Comparison of ENCODE assay signal across 16 mouse cellular contexts in genomic region chr15:84053240-84053639, GRCm38 (mm10). TPM values are rescaled to one million over a fixed set of nuclear protein-coding genes. Genes with fewer than 3 reads are reported as not detected.
A peak's percentile ranks its signal among the peaks of the same experiment; 100 is the strongest.
DNase-seq lines count a peak whose midpoint lies in the region; ATAC-seq lines count a peak whose summit lies in the region.
"Had no signal": no experiment of that assay in that cellular context is flagged by ENCODE, and none has a peak within 500 bp of the region (broad histone marks: within the 10 kb centered on the region; RNA-seq: fewer than 3 reads in every experiment).

No protein-coding gene starts in this region.

- H3K9ac ChIP-seq in heart, embryonic 12.5 days: no peak overlapping the region
- H3K9ac ChIP-seq in midbrain, embryonic 11.5 days (ENCODE audit: low read length): no peak overlapping the region
- H3K9ac ChIP-seq in hindbrain, embryonic 16.5 days (ENCODE audit: low read depth, low read length): no peak overlapping the region
- H3K9ac ChIP-seq in midbrain, embryonic 15.5 days: no peak overlapping the region
- H3K9ac ChIP-seq: embryonic facial prominence, embryonic 13.5 days; liver, embryonic 12.5 days; liver, postnatal 0 days; neural tube, embryonic 13.5 days had no signal

- no peak for DNase-seq in heart, embryonic 10.5 days (ENCODE audit: low spot score)
- DNase-seq in midbrain, embryonic 11.5 days (ENCODE audit: low spot score, missing footprints): peak; percentile 44
- no peak for DNase-seq in midbrain, embryonic 10.5 days (ENCODE audit: low spot score)
- DNase-seq in MN1 (ENCODE audit: low spot score): no peak
- no peak for DNase-seq in limb, embryonic 10.5 days (ENCODE audit: low spot score)

- H3K4me1 ChIP-seq in heart, embryonic 10.5 days: peaks cover 8% of the 10 kb centered on the region
- H3K4me1 ChIP-seq in heart, embryonic 12.5 days (replicated peaks): peaks cover 10% of the 10 kb centered on the region
- no peaks in the 10 kb centered on the region for H3K4me1 ChIP-seq in midbrain, embryonic 11.5 days (ENCODE audit: control insufficient read depth, insufficient read depth, low read length)
- peaks cover 8% of the 10 kb centered on the region; the same call in 1 of the 2 replicates for H3K4me1 ChIP-seq in midbrain, embryonic 10.5 days
- peaks cover 4% of the 10 kb centered on the region; the same call in 1 of the 2 replicates for H3K4me1 ChIP-seq in hindbrain, embryonic 16.5 days (ENCODE audit: control insufficient read depth, insufficient read depth, low read depth, low read length)
- H3K4me1 ChIP-seq in midbrain, embryonic 15.5 days: peaks cover 5% of the 10 kb centered on the region
- H3K4me1 ChIP-seq in limb, embryonic 10.5 days: peaks cover 11% of the 10 kb centered on the region; the same call in 1 of the 2 replicates
- H3K4me1 ChIP-seq: embryonic facial prominence, embryonic 13.5 days; liver, embryonic 12.5 days had no signal

- no peak overlapping the region for H3K4me2 ChIP-seq in heart, embryonic 12.5 days
- no peak overlapping the region for H3K4me2 ChIP-seq in midbrain, embryonic 11.5 days
- no peak overlapping the region for H3K4me2 ChIP-seq in hindbrain, embryonic 16.5 days (ENCODE audit: low read length)
- no peak overlapping the region for H3K4me2 ChIP-seq in midbrain, embryonic 15.5 days
- H3K4me2 ChIP-seq: embryonic facial prominence, embryonic 13.5 days; liver, embryonic 12.5 days; neural tube, embryonic 13.5 days had no signal

- 0 out of 2 replicates have a peak, but pooled peaks cover 8% of the 10 kb centered on the region for H3K27me3 ChIP-seq in heart, embryonic 10.5 days (ENCODE audit: insufficient read depth, poor library complexity, severe bottlenecking)
- peaks cover 12% of the 10 kb centered on the region for H3K27me3 ChIP-seq in heart, embryonic 12.5 days (replicated peaks)
- no peaks in the 10 kb centered on the region for H3K27me3 ChIP-seq in midbrain, embryonic 11.5 days (ENCODE audit: control insufficient read depth, insufficient read depth, low read length)
- H3K27me3 ChIP-seq in midbrain, embryonic 10.5 days (ENCODE audit: low read depth, poor library complexity, severe bottlenecking): peaks cover 14% of the 10 kb centered on the region
- peaks cover 3% of the 10 kb centered on the region; the same call in 1 of the 2 replicates for H3K27me3 ChIP-seq in hindbrain, embryonic 16.5 days (replicated peaks; ENCODE audit: control insufficient read depth, insufficient read depth, low read length)
- peaks cover 6% of the 10 kb centered on the region; the same call in 1 of the 2 replicates for H3K27me3 ChIP-seq in midbrain, embryonic 15.5 days (replicated peaks)
- peaks cover 15% of the 10 kb centered on the region for H3K27me3 ChIP-seq in limb, embryonic 10.5 days (ENCODE audit: low read depth, poor library complexity, severe bottlenecking)
- H3K27me3 ChIP-seq: neural tube, embryonic 13.5 days had no signal

- ATAC-seq in heart, embryonic 12.5 days (ENCODE audit: insufficient number of reproducible peaks, low FRiP score): no peak
- ATAC-seq in midbrain, embryonic 11.5 days (ENCODE audit: low FRiP score): no peak
- ATAC-seq in hindbrain, embryonic 16.5 days: peak; percentile 45; the same call in 1 of the 2 replicates
- ATAC-seq in midbrain, embryonic 15.5 days (replicated peaks): peak; percentile 20; the same call in 1 of the 2 replicates
- ATAC-seq: CD4-positive, CD25-positive, alpha-beta regulatory T cell, adult 4 months; inflammation-experienced regulatory T-cells, adult 6 months; liver, embryonic 12.5 days; liver, postnatal 0 days had no signal

- no peaks in the 10 kb centered on the region for H3K9me3 ChIP-seq in heart, embryonic 10.5 days
- no peaks in the 10 kb centered on the region for H3K9me3 ChIP-seq in heart, embryonic 12.5 days (replicated peaks)
- no peaks in the 10 kb centered on the region for H3K9me3 ChIP-seq in midbrain, embryonic 11.5 days (ENCODE audit: control insufficient read depth, low read length)
- no peaks in the 10 kb centered on the region for H3K9me3 ChIP-seq in midbrain, embryonic 10.5 days (replicated peaks)
- H3K9me3 ChIP-seq in hindbrain, embryonic 16.5 days (ENCODE audit: control insufficient read depth, low read length): no peaks in the 10 kb centered on the region
- H3K9me3 ChIP-seq in midbrain, embryonic 15.5 days: no peaks in the 10 kb centered on the region
- no peaks in the 10 kb centered on the region for H3K9me3 ChIP-seq in limb, embryonic 10.5 days (replicated peaks)
- H3K9me3 ChIP-seq: embryonic facial prominence, embryonic 13.5 days; liver, embryonic 12.5 days; neural tube, embryonic 13.5 days had no signal

- H3K27ac ChIP-seq in heart, embryonic 10.5 days: 0 out of 2 replicates have a peak overlapping the region, but pooled peaks have one; percentile 31
- no peak overlapping the region for H3K27ac ChIP-seq in heart, embryonic 12.5 days (ENCODE audit: poor library complexity, severe bottlenecking)
- no peak overlapping the region for H3K27ac ChIP-seq in midbrain, embryonic 11.5 days (ENCODE audit: low read depth, low read length)
- H3K27ac ChIP-seq in midbrain, embryonic 10.5 days (replicated peaks): no peak overlapping the region
- H3K27ac ChIP-seq in hindbrain, embryonic 16.5 days (ENCODE audit: low read depth, low read length): no peak overlapping the region
- H3K27ac ChIP-seq in midbrain, embryonic 15.5 days: 0 out of 2 replicates have a peak overlapping the region, but pooled peaks have one; percentile 43
- no peak overlapping the region for H3K27ac ChIP-seq in limb, embryonic 10.5 days
- H3K27ac ChIP-seq: embryonic facial prominence, embryonic 13.5 days; liver, embryonic 12.5 days; neural tube, embryonic 13.5 days had no signal

- H3K36me3 ChIP-seq in heart, embryonic 10.5 days: no peaks in the 10 kb centered on the region
- no peaks in the 10 kb centered on the region for H3K36me3 ChIP-seq in heart, embryonic 12.5 days
- no peaks in the 10 kb centered on the region for H3K36me3 ChIP-seq in midbrain, embryonic 11.5 days (ENCODE audit: control insufficient read depth, insufficient read depth, low read length)
- no peaks in the 10 kb centered on the region for H3K36me3 ChIP-seq in midbrain, embryonic 10.5 days
- H3K36me3 ChIP-seq in hindbrain, embryonic 16.5 days (ENCODE audit: control insufficient read depth, insufficient read depth, low read length): no peaks in the 10 kb centered on the region
- H3K36me3 ChIP-seq in midbrain, embryonic 15.5 days (replicated peaks): no peaks in the 10 kb centered on the region
- H3K36me3 ChIP-seq in limb, embryonic 10.5 days: no peaks in the 10 kb centered on the region
- H3K36me3 ChIP-seq: embryonic facial prominence, embryonic 13.5 days; liver, embryonic 12.5 days; neural tube, embryonic 13.5 days had no signal

- no peak overlapping the region for H3K4me3 ChIP-seq in heart, embryonic 10.5 days
- H3K4me3 ChIP-seq in heart, embryonic 12.5 days: no peak overlapping the region
- H3K4me3 ChIP-seq in midbrain, embryonic 11.5 days (ENCODE audit: low read depth, low read length): no peak overlapping the region
- no peak overlapping the region for H3K4me3 ChIP-seq in midbrain, embryonic 10.5 days
- no peak overlapping the region for H3K4me3 ChIP-seq in hindbrain, embryonic 16.5 days (ENCODE audit: low read length)
- H3K4me3 ChIP-seq in midbrain, embryonic 15.5 days: no peak overlapping the region
- H3K4me3 ChIP-seq in limb, embryonic 10.5 days: no peak overlapping the region
- H3K4me3 ChIP-seq: embryonic facial prominence, embryonic 13.5 days; liver, embryonic 12.5 days; neural tube, embryonic 13.5 days had no signal

- WGBS in heart, embryonic 10.5 days: 92% methylated on average over 4 of the region's 4 CpGs
- WGBS in heart, embryonic 12.5 days: 89% methylated on average over 4 of the region's 4 CpGs
- 94% methylated on average over 4 of the region's 4 CpGs for WGBS in midbrain, embryonic 11.5 days
- WGBS in midbrain, embryonic 10.5 days: 91% methylated on average over 4 of the region's 4 CpGs
- 97% methylated on average over 4 of the region's 4 CpGs for WGBS in hindbrain, embryonic 16.5 days
- WGBS in midbrain, embryonic 15.5 days: 97% methylated on average over 4 of the region's 4 CpGs
- 94% methylated on average over 4 of the region's 4 CpGs for WGBS in limb, embryonic 10.5 days

RNA-seq across cellular contexts. Expression of gene Efcab6, which starts 11.9 kb away (rescaled TPM):
- polyA plus RNA-seq in heart, embryonic 10.5 days (2016; fragmentation: Nextera tagmentation; extraction: Ambion mirVana): not detected in 2 replicates
- polyA plus RNA-seq in heart, embryonic 12.5 days (2016; fragmentation: Nextera tagmentation; extraction: Ambion mirVana): 0.15 TPM in 1 of 2 replicates, not detected in the other
- 0.29 TPM in 1 of 2 replicates, not detected in the other for polyA plus RNA-seq in midbrain, embryonic 11.5 days (2014; fragmentation: Nextera tagmentation; extraction: Ambion mirVana)
- 0.24 and 0.26 TPM in 2 replicates for polyA plus RNA-seq in midbrain, embryonic 10.5 days (2016; fragmentation: Nextera tagmentation; extraction: Ambion mirVana)
- 0.65 and 0.72 TPM in 2 replicates for polyA plus RNA-seq in hindbrain, embryonic 16.5 days (2015; fragmentation: Nextera tagmentation; extraction: Ambion mirVana)
- polyA plus RNA-seq in midbrain, embryonic 15.5 days (2015; fragmentation: Nextera tagmentation; extraction: Ambion mirVana): 0.56 and 0.78 TPM in 2 replicates
- not detected in 2 replicates for polyA plus RNA-seq in limb, embryonic 10.5 days (2016; fragmentation: Nextera tagmentation; extraction: Ambion mirVana)
- polyA plus RNA-seq: CD4-positive, CD25-positive, alpha-beta regulatory T cell, adult 4 months; inflammation-experienced regulatory T-cells, adult 6 months; kidney, embryonic 14.5 days; liver, embryonic 12.5 days; liver, postnatal 0 days; spleen, adult 2 months had no signal

RNA-seq across cellular contexts. Expression of gene Sult4a1, which starts 52.3 kb away (rescaled TPM):
- polyA plus RNA-seq in heart, embryonic 10.5 days (2016; fragmentation: Nextera tagmentation; extraction: Ambion mirVana): 0.86 and 1.8 TPM in 2 replicates
- polyA plus RNA-seq in heart, embryonic 12.5 days (2016; fragmentation: Nextera tagmentation; extraction: Ambion mirVana): 0.60 and 0.80 TPM in 2 replicates
- 8.7 and 8.9 TPM in 2 replicates for polyA plus RNA-seq in midbrain, embryonic 11.5 days (2014; fragmentation: Nextera tagmentation; extraction: Ambion mirVana)
- 11.2 and 14.3 TPM in 2 replicates for polyA plus RNA-seq in midbrain, embryonic 10.5 days (2016; fragmentation: Nextera tagmentation; extraction: Ambion mirVana)
- 138 and 143 TPM in 2 replicates for polyA plus RNA-seq in hindbrain, embryonic 16.5 days (2015; fragmentation: Nextera tagmentation; extraction: Ambion mirVana)
- polyA plus RNA-seq in midbrain, embryonic 15.5 days (2015; fragmentation: Nextera tagmentation; extraction: Ambion mirVana): 87.1 and 93.8 TPM in 2 replicates
- polyA plus RNA-seq in limb, embryonic 10.5 days (2016; fragmentation: Nextera tagmentation; extraction: Ambion mirVana): 1.2 and 1.3 TPM in 2 replicates
- polyA plus RNA-seq: CD4-positive, CD25-positive, alpha-beta regulatory T cell, adult 4 months; liver, postnatal 0 days had no signal

Comparison
In these comparisons a context has a peak if more than half of its experiments do, and no peak if none do; other contexts are left out.
1. H3K27ac ChIP-seq: peak in heart, embryonic 10.5 days (single experiment) and midbrain, embryonic 15.5 days (single experiment); none in heart, embryonic 12.5 days (single experiment), midbrain, embryonic 11.5 days (single experiment), midbrain, embryonic 10.5 days (single experiment), hindbrain, embryonic 16.5 days (single experiment) and limb, embryonic 10.5 days (single experiment).
2. ATAC-seq: peak in hindbrain, embryonic 16.5 days (single experiment) and midbrain, embryonic 15.5 days (single experiment); none in heart, embryonic 12.5 days (single experiment) and midbrain, embryonic 11.5 days (single experiment).